Mouse (Mus musculus): ENCODE results near the gene Eml3.

DNA sequence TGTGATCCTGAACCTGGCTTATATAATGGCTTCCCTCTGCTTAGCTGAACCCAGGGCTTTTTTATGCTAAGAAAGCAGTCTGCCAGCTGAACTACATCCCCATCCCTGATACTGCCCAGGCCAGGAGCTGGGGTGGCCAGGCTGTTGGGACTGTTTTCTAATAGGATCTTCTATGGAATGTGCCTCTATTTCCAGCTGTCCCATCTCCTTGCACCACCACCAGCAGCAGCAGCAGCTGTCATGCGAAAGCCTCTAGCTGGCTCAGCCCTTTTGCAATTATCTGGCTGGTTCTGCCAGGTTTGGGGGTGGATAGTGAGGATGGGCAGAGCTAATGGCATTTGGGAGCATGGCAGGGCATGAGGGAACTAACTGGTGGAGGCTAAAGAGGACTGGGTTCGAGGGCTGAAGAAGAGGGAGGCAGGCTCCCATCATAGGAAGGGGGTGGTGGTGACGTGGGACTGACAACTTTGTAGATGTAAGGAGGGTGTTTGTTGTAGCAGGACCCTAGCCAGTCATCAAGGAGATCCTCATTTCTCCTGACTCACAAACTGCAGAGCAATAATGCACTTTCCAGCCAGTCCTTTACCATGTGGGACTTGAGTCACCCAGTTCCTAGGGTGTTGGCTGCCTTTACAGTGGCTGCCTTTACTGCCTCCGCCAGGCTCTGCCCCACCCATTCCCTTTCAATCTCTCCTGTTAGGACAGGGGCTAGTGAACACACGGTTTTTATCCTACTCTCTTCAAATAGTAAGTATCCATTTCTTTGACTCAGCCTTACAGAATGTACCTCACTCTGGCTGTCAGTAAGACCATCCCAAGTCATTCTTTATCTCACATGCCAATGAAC is 53.2 kb downstream of the Eml3 start:
- TF ChIP-seq CTCF (IDR thresholded peaks at IDR 0.05; ENCODE audit: borderline replicate concordance, insufficient read depth, low read length) (no peak), POLR2A (IDR thresholded peaks at IDR 0.05; ENCODE audit: low read depth, low read length) (no peak; the same call in 1 of the 2 replicates)

Data from embryonic fibroblast, embryonic 13.5 days (primary cell).